Mouse (Mus musculus): ENCODE results near the gene Ccdc117.

- TF ChIP-seq MAFK (IDR thresholded peaks at IDR 0.05; ENCODE audit: insufficient replicate concordance, low read length) (no peak), ZKSCAN1 (IDR thresholded peaks at IDR 0.05; ENCODE audit: borderline replicate concordance, low read depth, low read length) (no peak), CTCF (conservative IDR thresholded peaks at IDR 0.05 in 1 of 2, IDR thresholded peaks at IDR 0.05 in 1 of 2; ENCODE audit: low read depth in 2 of 2, low read length in 2 of 2) (no peak), POLR2A (IDR thresholded peaks at IDR 0.05; ENCODE audit: low read depth, low read length) (no peak)
Observed at GRCm38 (mm10) chr11:5515196-5515595, 26.8 kb downstream of the Ccdc117 start.
